Mouse (Mus musculus): ENCODE data around the gene Aipl1. TPM values are rescaled to one million over a fixed set of nuclear protein-coding genes. Genes with fewer than 3 reads are reported as not detected.
A peak's percentile ranks its signal among the peaks of the same experiment; 100 is the strongest.

Gene Aipl1
- polyA plus RNA-seq, 1 experiment: 0.30 TPM

GRCm38 (mm10) chr11:72052221-72052620, 14.9 kb upstream of the Aipl1 start:
- no peak overlapping the region for H3K4me3 ChIP-seq (ENCODE audit: insufficient read depth, low read length)
- H3K27ac ChIP-seq (ENCODE audit: insufficient read depth, low read length): no peak overlapping the region
- H3K4me1 ChIP-seq (ENCODE audit: control insufficient read depth, insufficient read depth, low read length): no peaks in the 10 kb centered on the region
- TF ChIP-seq POLR2A (IDR thresholded peaks at IDR 0.05; ENCODE audit: low read depth, low read length) (no peak), CTCF (IDR thresholded peaks at IDR 0.05; ENCODE audit: borderline replicate concordance, insufficient read depth, low read length) (no peak)

GRCm38 (mm10) chr11:72050895-72051858, 13.9 kb upstream of the Aipl1 start:
- TF ChIP-seq POLR2A (IDR thresholded peaks at IDR 0.05; ENCODE audit: low read depth, low read length) (no peak), CTCF (IDR thresholded peaks at IDR 0.05; ENCODE audit: borderline replicate concordance, insufficient read depth, low read length) (peak; percentile 39; the same call in 1 of the 2 replicates)
- Histone ChIP-seq H3K4me3 (ENCODE audit: insufficient read depth, low read length) (peak overlapping the region; percentile 41), H3K4me1 (ENCODE audit: control insufficient read depth, insufficient read depth, low read length) (no peaks in the 10 kb centered on the region), H3K27ac (ENCODE audit: insufficient read depth, low read length) (no peak overlapping the region)

- TF ChIP-seq POLR2A (IDR thresholded peaks at IDR 0.05; ENCODE audit: low read depth, low read length) (no peak), CTCF (IDR thresholded peaks at IDR 0.05; ENCODE audit: borderline replicate concordance, insufficient read depth, low read length) (no peak)
- Histone ChIP-seq H3K27ac (ENCODE audit: insufficient read depth, low read length) (no peak overlapping the region), H3K4me1 (ENCODE audit: control insufficient read depth, insufficient read depth, low read length) (no peaks in the 10 kb centered on the region), H3K4me3 (ENCODE audit: insufficient read depth, low read length) (peak overlapping the region; percentile 41)
These were observed 13.0 kb upstream of the Aipl1 start for GRCm38 (mm10) chr11:72050168-72050894.

GRCm38 (mm10) chr11:72049171-72049759, 12.0 kb upstream of the Aipl1 start:
- Histone ChIP-seq H3K4me1 (ENCODE audit: control insufficient read depth, insufficient read depth, low read length) (no peaks in the 10 kb centered on the region), H3K4me3 (ENCODE audit: insufficient read depth, low read length) (no peak overlapping the region), H3K27ac (ENCODE audit: insufficient read depth, low read length) (no peak overlapping the region)
- TF ChIP-seq POLR2A (IDR thresholded peaks at IDR 0.05; ENCODE audit: low read depth, low read length) (0 out of 2 replicates have a peak, but pooled peaks have one; percentile 3), CTCF (IDR thresholded peaks at IDR 0.05; ENCODE audit: borderline replicate concordance, insufficient read depth, low read length) (no peak)

- Histone ChIP-seq H3K4me1 (ENCODE audit: control insufficient read depth, insufficient read depth, low read length) (no peaks in the 10 kb centered on the region), H3K27ac (ENCODE audit: insufficient read depth, low read length) (no peak overlapping the region), H3K4me3 (ENCODE audit: insufficient read depth, low read length) (no peak overlapping the region)
- TF ChIP-seq POLR2A (IDR thresholded peaks at IDR 0.05; ENCODE audit: low read depth, low read length) (no peak), CTCF (IDR thresholded peaks at IDR 0.05; ENCODE audit: borderline replicate concordance, insufficient read depth, low read length) (no peak)
These were observed 11.4 kb upstream of the Aipl1 start for GRCm38 (mm10) chr11:72048730-72049129.

GRCm38 (mm10) chr11:72044231-72044630, 6.9 kb upstream of the Aipl1 start:
- TF ChIP-seq POLR2A (IDR thresholded peaks at IDR 0.05; ENCODE audit: low read depth, low read length): no peak
- TF ChIP-seq CTCF (IDR thresholded peaks at IDR 0.05; ENCODE audit: borderline replicate concordance, insufficient read depth, low read length): no peak
- Histone ChIP-seq H3K4me3 (ENCODE audit: insufficient read depth, low read length) (no peak overlapping the region), H3K27ac (ENCODE audit: insufficient read depth, low read length) (no peak overlapping the region), H3K4me1 (ENCODE audit: control insufficient read depth, insufficient read depth, low read length) (0 out of 2 replicates have a peak, but pooled peaks cover 8% of the 10 kb centered on the region)

GRCm38 (mm10) chr11:72042631-72043030, 5.3 kb upstream of the Aipl1 start:
- H3K4me1 ChIP-seq (ENCODE audit: control insufficient read depth, insufficient read depth, low read length): 0 out of 2 replicates have a peak, but pooled peaks cover 8% of the 10 kb centered on the region

GRCm38 (mm10) chr11:72041768-72042607, 4.7 kb upstream of the Aipl1 start, which contains the start of gene Pimreg:
Gene Pimreg (plus strand): TSS chr11:72042032.
- TF ChIP-seq POLR2A (IDR thresholded peaks at IDR 0.05; ENCODE audit: low read depth, low read length) (peak; percentile 59), CTCF (IDR thresholded peaks at IDR 0.05; ENCODE audit: borderline replicate concordance, insufficient read depth, low read length) (no peak)
- 0 out of 2 replicates have a peak, but pooled peaks cover 8% of the 10 kb centered on the region for H3K4me1 ChIP-seq (ENCODE audit: control insufficient read depth, insufficient read depth, low read length)
- peak within 1 kb of the TSS; percentile 30 for H3K27ac ChIP-seq (ENCODE audit: insufficient read depth, low read length)
- peak within 1 kb of the TSS; percentile 78 for H3K4me3 ChIP-seq (ENCODE audit: insufficient read depth, low read length)

More at GRCm38 (mm10) chr11:72042631-72043030, 5.3 kb upstream of the Aipl1 start:
- TF ChIP-seq CTCF (IDR thresholded peaks at IDR 0.05; ENCODE audit: borderline replicate concordance, insufficient read depth, low read length): no peak
- no peak for TF ChIP-seq POLR2A (IDR thresholded peaks at IDR 0.05; ENCODE audit: low read depth, low read length)
- Histone ChIP-seq H3K4me3 (ENCODE audit: insufficient read depth, low read length) (peak overlapping the region; percentile 78), H3K27ac (ENCODE audit: insufficient read depth, low read length) (no peak overlapping the region)
